Mouse (Mus musculus) MEL (cell line): ENCODE results near the gene Lrrc14b.

Experiments
- ELF1 ChIP-seq: IDR thresholded peaks from 2 replicates; pipeline ENCODE4 v1.6.1; 2014; ENCODE audit warnings: low read depth, mild to moderate bottlenecking, inconsistent platforms, low read length, improper control_type of control experiment, moderate library complexity
- EP300 ChIP-seq, 2 experiments: IDR thresholded peaks; 2 replicates each; pipeline ENCODE4 v1.6.1; 2011; ENCODE audit warnings: improper control_type of control experiment in 2 of 2, low read length in 2 of 2, low read depth in 1 of 2, mild to moderate bottlenecking in 1 of 2
- MAX ChIP-seq: IDR thresholded peaks from 2 replicates; pipeline ENCODE4 v1.6.1; 2011; ENCODE audit warnings: low read length, improper control_type of control experiment
- MYC ChIP-seq: IDR thresholded peaks from 2 replicates; pipeline ENCODE4 v1.6.1; 2011; ENCODE audit warnings: low read depth, mild to moderate bottlenecking, low read length, improper control_type of control experiment, moderate library complexity
- NELFE ChIP-seq: IDR thresholded peaks from 2 replicates; pipeline ENCODE4 v1.6.1; 2011; ENCODE audit warnings: low read depth, low read length, improper control_type of control experiment
- POLR2A ChIP-seq, 2 experiments: IDR thresholded peaks; 2 replicates each; pipeline ENCODE4 v1.6.1; 2011 to 2012; ENCODE audit warnings: low read length in 2 of 2, mild to moderate bottlenecking in 2 of 2, control low read depth in 1 of 2, improper control_type of control experiment in 1 of 2, low read depth in 1 of 2, moderate library complexity in 1 of 2; ENCODE audit not compliant: control insufficient read depth in 1 of 2, insufficient read depth in 1 of 2, poor library complexity in 1 of 2
- POLR2AphosphoS2 ChIP-seq: IDR thresholded peaks from 2 replicates; pipeline ENCODE4 v1.6.1; 2011; ENCODE audit warnings: low read length, improper control_type of control experiment
- TCF12 ChIP-seq: IDR thresholded peaks from 2 replicates; pipeline ENCODE4 v1.6.1; 2014; ENCODE audit warnings: low read depth, mild to moderate bottlenecking, inconsistent platforms, low read length, improper control_type of control experiment, moderate library complexity

DNA sequence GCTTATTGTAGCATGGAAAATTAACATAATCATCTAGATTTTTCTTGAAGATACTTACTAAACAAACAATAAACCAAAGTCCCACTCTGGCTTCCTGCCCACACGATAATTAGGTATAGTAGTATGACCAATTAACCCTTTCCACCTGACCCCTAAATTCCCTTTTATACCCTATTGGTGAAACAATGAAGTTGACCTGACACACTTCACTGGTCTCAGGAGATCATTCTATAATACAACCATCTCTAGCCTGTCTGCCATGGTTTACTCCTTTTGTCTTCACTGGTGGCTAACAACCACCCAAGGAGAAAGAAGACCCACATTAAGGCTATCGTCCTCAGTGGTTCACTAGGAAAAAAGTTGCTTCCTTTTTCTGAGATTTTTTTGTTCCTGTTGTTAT lies 27.4 kb upstream of the Lrrc14b start:
- TF ChIP-seq POLR2A (IDR thresholded peaks at IDR 0.05; ENCODE audit: control insufficient read depth in 1 of 2, insufficient read depth in 1 of 2, low read depth in 1 of 2, low read length in 2 of 2, poor library complexity in 1 of 2) (no peak), NELFE (no peak), MYC (no peak), ELF1 (no peak), MAX (no peak), EP300 (IDR thresholded peaks at IDR 0.05; ENCODE audit: low read depth in 1 of 2, low read length in 2 of 2) (no peak), TCF12 (no peak), POLR2AphosphoS2 (no peak)
